Mouse (Mus musculus) thymus, adult 2 months (tissue): ENCODE results near the gene Cdk5rap2.

Experiments used
- CTCF ChIP-seq: fragments of 200-500 bp; IDR thresholded peaks from 2 replicates; pipeline ENCODE4 v1.5.1; 2012; ENCODE audit warnings: mild to moderate bottlenecking, control low read depth, low read length, moderate library complexity, borderline replicate concordance; ENCODE audit not compliant: control insufficient read depth, poor library complexity, insufficient read depth; ENCODE audit errors: extremely low read depth
- POLR2A ChIP-seq: fragments of 200-500 bp; IDR thresholded peaks from 2 replicates; pipeline ENCODE4 v1.6.1; 2012; ENCODE audit warnings: mild to moderate bottlenecking, low read length, control low read depth, moderate library complexity; ENCODE audit not compliant: control insufficient read depth, poor library complexity, insufficient read depth; ENCODE audit errors: extremely low read depth

- TF ChIP-seq CTCF (no peak), POLR2A (no peak)
Measured at GRCm38 (mm10) chr4:70328033-70328432, 82.2 kb downstream of the Cdk5rap2 start.
